Mouse (Mus musculus) megakaryocyte, embryonic 14.5 days (primary cell): ENCODE measurements at regions not wholly inside any gene's neighbourhood (a gene's known extent, or its start where the extent isn't known, plus 50 kb on each side); places are given as distances from the start of the nearest gene placed in this dataset.

Experiments used
- FLI1 ChIP-seq: IDR thresholded peaks from 2 replicates; pipeline ENCODE4 v1.6.1; 2012; ENCODE audit warnings: low read length, inconsistent platforms, mixed read lengths
- GATA1 ChIP-seq: IDR thresholded peaks from 3 replicates; pipeline ENCODE4 v1.6.1; 2012; ENCODE audit warnings: mixed read lengths, low read length, inconsistent platforms, borderline replicate concordance

DNA sequence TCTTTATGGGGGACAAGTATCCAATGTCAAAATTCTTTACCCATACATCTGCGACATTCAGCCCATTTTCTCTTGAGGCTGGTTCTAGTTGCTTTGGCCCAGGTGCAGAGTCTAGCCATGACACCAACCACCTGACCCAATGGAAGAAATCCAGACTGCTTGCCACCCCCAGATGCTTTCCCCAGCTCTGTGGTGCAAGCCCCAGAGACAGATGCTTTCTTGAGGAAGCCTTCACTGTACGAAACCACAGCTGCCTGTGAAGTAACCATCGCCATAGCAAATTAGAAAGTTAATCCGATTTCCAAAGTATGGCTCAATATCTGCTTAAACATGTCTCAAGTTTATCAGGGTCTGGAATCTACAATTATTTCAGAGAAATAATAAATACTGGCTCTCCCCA, 138.5 kb downstream of the Arrdc4 start:
- no peak for TF ChIP-seq GATA1
- no peak for TF ChIP-seq FLI1
